Mouse (Mus musculus) kidney, postnatal 0 days (tissue): ENCODE data around the gene Sdc1. TPM values are rescaled to one million over a fixed set of nuclear protein-coding genes. Genes with fewer than 3 reads are reported as not detected.

Source experiments
- ATAC-seq: fragments of 200-750 bp; cut with Nextera tagmentation; replicated peaks from 2 replicates; pipeline ENCODE4 v1.8.0; 2017; ENCODE audit warnings: low read depth, moderate number of reproducible peaks, moderate TSS enrichment, moderate library complexity; ENCODE audit not compliant: low FRiP score
- DNase-seq: peaks from one replicate; pipeline ENCODE4 v3.0.0-alpha.2; 2016; ENCODE audit warnings: low spot score
- H3K27ac ChIP-seq: fragments of 300-500 bp; sonication (generic); 2 replicates; pipeline ENCODE4 v1.5.1; 2014; ENCODE audit warnings: mild to moderate bottlenecking
- H3K27me3 ChIP-seq: fragments of 300-500 bp; sonication (generic); 2 replicates; pipeline ENCODE4 v1.6.1; 2014; ENCODE audit warnings: low read length, mixed read lengths; ENCODE audit not compliant: insufficient read depth
- H3K36me3 ChIP-seq: fragments of 300-500 bp; sonication (generic); 2 replicates; pipeline ENCODE4 v1.6.1; 2014; ENCODE audit warnings: low read length, mixed read lengths; ENCODE audit not compliant: insufficient read depth
- H3K4me1 ChIP-seq: fragments of 300-500 bp; sonication (generic); replicated peaks from 2 replicates; pipeline ENCODE4 v1.6.1; 2014; ENCODE audit warnings: antibody characterized with exemption, low read length, mixed read lengths; ENCODE audit not compliant: insufficient read depth
- H3K4me2 ChIP-seq: fragments of 300-500 bp; sonication (generic); 2 replicates; pipeline ENCODE4 v1.6.1; 2014; ENCODE audit warnings: mild to moderate bottlenecking, low read length, moderate library complexity, mixed read lengths
- H3K4me3 ChIP-seq: fragments of 300-500 bp; sonication (generic); replicated peaks from 2 replicates; pipeline ENCODE4 v1.5.1; 2014; ENCODE audit warnings: low read depth, low read length
- H3K9ac ChIP-seq: fragments of 300-500 bp; sonication (generic); 2 replicates; pipeline ENCODE4 v1.6.1; 2014; ENCODE audit warnings: low read depth, low read length
- H3K9me3 ChIP-seq: fragments of 300-500 bp; sonication (generic); replicated peaks from 2 replicates; pipeline ENCODE4 v1.6.1; 2016; ENCODE audit warnings: low read length, inconsistent platforms, mixed read lengths
- CTCF ChIP-seq: IDR thresholded peaks from 2 replicates; pipeline ENCODE4 v1.5.1; 2016; ENCODE audit warnings: antibody characterized with exemption, low read depth, mild to moderate bottlenecking, moderate library complexity
- WGBS: fragments of 180-500 bp; shearing (Covaris S2); extraction: QIAGEN DNeasy Blood & Tissue Kit; methylation state at CpG from one replicate; pipeline ENCODE4 v1.1.7; 2014; 5-methylcytosine and 5-hydroxymethylcytosine counted together
- polyA plus RNA-seq: library from polyadenylated mRNA; unstranded; fragments of >200 nt; fragmentation: Nextera tagmentation; extraction: Ambion mirVana; gene quantifications from 2 replicates; pipeline ENCODE4 v1.2.1, GENCODE M21; 2015

Gene Sdc1
- polyA plus RNA-seq, 1 experiment from 2014 or later, result 39.0 TPM

- ATAC-seq (no peak; the same call in 1 of the 2 replicates), DNase-seq (no peak)
- H3K27ac ChIP-seq, result no peak overlapping the region
- WGBS, result 67% methylated on average over 7 of the region's 7 CpGs
- no peaks in the 10 kb centered on the region for H3K36me3 ChIP-seq
- no peaks in the 10 kb centered on the region for H3K27me3 ChIP-seq
- H3K4me2 ChIP-seq, result no peak overlapping the region
- no peak overlapping the region for H3K9ac ChIP-seq
- H3K9me3 ChIP-seq, result no peaks in the 10 kb centered on the region
- TF ChIP-seq CTCF, result no peak
- peaks cover 9% of the 10 kb centered on the region; the same call in 1 of the 2 replicates for H3K4me1 ChIP-seq
- H3K4me3 ChIP-seq, result no peak overlapping the region
Measured at GRCm38 (mm10) chr12:8778106-8778505, 7.0 kb downstream of the Sdc1 start.

GRCm38 (mm10) chr12:8779851-8780250 lies 8.7 kb downstream of the Sdc1 start:
- Histone ChIP-seq H3K36me3 (no peaks in the 10 kb centered on the region), H3K4me3 (no peak overlapping the region), H3K4me1 (peaks cover 9% of the 10 kb centered on the region; the same call in 1 of the 2 replicates), H3K9ac (no peak overlapping the region), H3K9me3 (no peaks in the 10 kb centered on the region), H3K27me3 (no peaks in the 10 kb centered on the region), H3K27ac (no peak overlapping the region), H3K4me2 (no peak overlapping the region)
- DNase-seq, result no peak
- no peak for TF ChIP-seq CTCF
- ATAC-seq, result no peak
- 66% methylated on average over 4 of the region's 4 CpGs for WGBS

- no peak for DNase-seq
- Histone ChIP-seq H3K4me2 (no peak overlapping the region), H3K27me3 (no peaks in the 10 kb centered on the region), H3K9me3 (no peaks in the 10 kb centered on the region), H3K9ac (no peak overlapping the region), H3K4me1 (peaks cover 9% of the 10 kb centered on the region; the same call in 1 of the 2 replicates), H3K4me3 (no peak overlapping the region), H3K27ac (no peak overlapping the region), H3K36me3 (no peaks in the 10 kb centered on the region)
- no peak for TF ChIP-seq CTCF
- 68% methylated on average over 7 of the region's 7 CpGs for WGBS
- no peak for ATAC-seq
Measured at GRCm38 (mm10) chr12:8781121-8781520, 10.0 kb downstream of the Sdc1 start.

- H3K9ac ChIP-seq, result no peak overlapping the region
- H3K27ac ChIP-seq, result no peak overlapping the region
Measured at GRCm38 (mm10) chr12:8781681-8782378, 10.7 kb downstream of the Sdc1 start.

GRCm38 (mm10) chr12:8782565-8782964 lies 11.4 kb downstream of the Sdc1 start:
- H3K27ac ChIP-seq, result no peak overlapping the region
- no peak for TF ChIP-seq CTCF
- H3K4me2 ChIP-seq, result no peak overlapping the region
- no peaks in the 10 kb centered on the region for H3K9me3 ChIP-seq
- DNase-seq, result no peak
- no peak overlapping the region for H3K9ac ChIP-seq
- H3K36me3 ChIP-seq, result no peaks in the 10 kb centered on the region
- peaks cover 12% of the 10 kb centered on the region; the same call in 1 of the 2 replicates for H3K4me1 ChIP-seq
- WGBS, result 79% methylated on average over 3 of the region's 3 CpGs
- H3K4me3 ChIP-seq, result no peak overlapping the region
- H3K27me3 ChIP-seq, result no peaks in the 10 kb centered on the region
- no peak for ATAC-seq

More at GRCm38 (mm10) chr12:8781681-8782378, 10.7 kb downstream of the Sdc1 start:
- H3K27me3 ChIP-seq, result no peaks in the 10 kb centered on the region
- no peak for DNase-seq
- TF ChIP-seq CTCF, result no peak
- 81% methylated on average over 9 of the region's 9 CpGs for WGBS
- no peaks in the 10 kb centered on the region for H3K9me3 ChIP-seq
- peaks cover 11% of the 10 kb centered on the region; the same call in 1 of the 2 replicates for H3K4me1 ChIP-seq
- H3K4me3 ChIP-seq, result no peak overlapping the region
- ATAC-seq, result no peak
- H3K4me2 ChIP-seq, result no peak overlapping the region
- no peaks in the 10 kb centered on the region for H3K36me3 ChIP-seq

- WGBS, result 81% methylated on average over 9 of the region's 9 CpGs
- Histone ChIP-seq H3K9me3 (no peaks in the 10 kb centered on the region), H3K4me1 (0 out of 2 replicates have a peak, but pooled peaks cover 7% of the 10 kb centered on the region), H3K27me3 (no peaks in the 10 kb centered on the region), H3K36me3 (no peaks in the 10 kb centered on the region), H3K4me2 (no peak overlapping the region), H3K4me3 (no peak overlapping the region), H3K9ac (no peak overlapping the region), H3K27ac (no peak overlapping the region)
- no peak for ATAC-seq
- no peak for DNase-seq
- no peak for TF ChIP-seq CTCF
Measured at GRCm38 (mm10) chr12:8784189-8784588, 13.1 kb downstream of the Sdc1 start.
